Mouse (Mus musculus) embryonic facial prominence, embryonic 11.5 days (tissue): ENCODE results near the gene Fzd10. TPM values are rescaled to one million over a fixed set of nuclear protein-coding genes. Genes with fewer than 3 reads are reported as not detected.
A peak's percentile ranks its signal among the peaks of the same experiment; 100 is the strongest.

Experiments
- ATAC-seq: fragments of 200-750 bp; cut with Nextera tagmentation; replicated peaks from 2 replicates; pipeline ENCODE4 v1.8.0; 2017; ENCODE audit warnings: low read depth; ENCODE audit not compliant: insufficient number of reproducible peaks, low FRiP score, low TSS enrichment
- DNase-seq: peaks from one replicate; pipeline ENCODE4 v3.0.0-alpha.2; 2015; ENCODE audit warnings: low spot score
- H3K27ac ChIP-seq: fragments of 300-500 bp; sonication (generic); replicated peaks from 2 replicates; pipeline ENCODE4 v1.5.1; 2014; ENCODE audit warnings: mild to moderate bottlenecking, low read depth, low read length, control low read depth
- H3K27me3 ChIP-seq: fragments of 300-500 bp; sonication (generic); 2 replicates; pipeline ENCODE4 v1.6.1; 2014; ENCODE audit warnings: mild to moderate bottlenecking, low read length, moderate library complexity, mixed read lengths; ENCODE audit not compliant: control insufficient read depth, insufficient read depth
- H3K36me3 ChIP-seq: fragments of 300-500 bp; sonication (generic); replicated peaks from 2 replicates; pipeline ENCODE4 v1.6.1; 2014; ENCODE audit warnings: low read depth, mild to moderate bottlenecking, low read length, moderate library complexity, mixed read lengths; ENCODE audit not compliant: control insufficient read depth, insufficient read depth
- H3K4me1 ChIP-seq: fragments of 300-500 bp; sonication (generic); 2 replicates; pipeline ENCODE4 v1.6.1; 2014; ENCODE audit warnings: low read length, mixed read lengths; ENCODE audit not compliant: control insufficient read depth, insufficient read depth
- H3K4me2 ChIP-seq: fragments of 300-500 bp; sonication (generic); 2 replicates; pipeline ENCODE4 v1.6.1; 2014; ENCODE audit warnings: low read depth, mild to moderate bottlenecking, control low read depth, low read length, moderate library complexity
- H3K4me3 ChIP-seq: fragments of 300-500 bp; sonication (generic); 2 replicates; pipeline ENCODE4 v1.5.1; 2014; ENCODE audit warnings: low read depth, low read length, control low read depth
- H3K9ac ChIP-seq: fragments of 300-500 bp; sonication (generic); replicated peaks from 2 replicates; pipeline ENCODE4 v1.6.1; 2014; ENCODE audit warnings: mild to moderate bottlenecking, control low read depth, low read length
- H3K9me3 ChIP-seq: fragments of 300-500 bp; sonication (generic); replicated peaks from 2 replicates; pipeline ENCODE4 v1.6.1; 2016; ENCODE audit warnings: mild to moderate bottlenecking, low read length, inconsistent platforms, mixed read lengths; ENCODE audit not compliant: control insufficient read depth
- WGBS: fragments of 180-500 bp; shearing (Covaris S2); extraction: QIAGEN DNeasy Blood & Tissue Kit; methylation state at CpG from one replicate; pipeline ENCODE4 v1.1.7; 2014; 5-methylcytosine and 5-hydroxymethylcytosine counted together
- polyA plus RNA-seq: library from polyadenylated mRNA; unstranded; fragments of >200 nt; fragmentation: Nextera tagmentation; extraction: Ambion mirVana; gene quantifications from 2 replicates; pipeline ENCODE4 v1.2.1, GENCODE M21; 2014

Gene Fzd10
- polyA plus RNA-seq, 1 experiment from 2014 or later: 5.6 TPM

DNA sequence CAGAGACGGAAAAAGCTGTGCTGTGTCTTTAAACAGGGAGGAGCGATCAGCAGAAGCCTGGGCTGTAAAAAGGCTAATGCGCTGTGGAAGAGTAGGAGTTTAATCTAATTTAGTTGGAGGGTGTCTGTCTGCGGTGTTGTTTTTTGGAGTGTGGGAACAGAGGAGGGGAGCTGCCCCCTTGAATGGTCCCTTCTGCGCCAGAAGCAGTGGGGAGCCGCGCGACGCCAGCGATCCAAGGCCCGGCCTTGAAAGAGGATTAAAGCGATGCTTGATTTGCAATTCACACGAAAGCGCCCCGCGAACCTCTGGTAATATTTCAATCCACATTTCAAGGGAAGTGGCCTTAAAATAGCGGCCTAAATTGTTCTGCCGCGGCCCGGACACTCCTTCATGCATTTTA is 3.8 kb upstream of the Fzd10 start:
- H3K9ac ChIP-seq: no peak overlapping the region; the same call in 1 of the 2 replicates
- DNase-seq (peak; percentile 53), ATAC-seq (no peak)
- H3K27ac ChIP-seq: no peak overlapping the region
- no peaks in the 10 kb centered on the region for H3K36me3 ChIP-seq
- peaks cover 7% of the 10 kb centered on the region; the same call in 1 of the 2 replicates for H3K27me3 ChIP-seq
- H3K4me1 ChIP-seq: peaks cover 7% of the 10 kb centered on the region
- under 1% methylated on average over 20 of the region's 20 CpGs for WGBS
- H3K9me3 ChIP-seq: no peaks in the 10 kb centered on the region
- H3K4me2 ChIP-seq: peak overlapping the region; percentile 45
- peak overlapping the region; percentile 20 for H3K4me3 ChIP-seq

DNA sequence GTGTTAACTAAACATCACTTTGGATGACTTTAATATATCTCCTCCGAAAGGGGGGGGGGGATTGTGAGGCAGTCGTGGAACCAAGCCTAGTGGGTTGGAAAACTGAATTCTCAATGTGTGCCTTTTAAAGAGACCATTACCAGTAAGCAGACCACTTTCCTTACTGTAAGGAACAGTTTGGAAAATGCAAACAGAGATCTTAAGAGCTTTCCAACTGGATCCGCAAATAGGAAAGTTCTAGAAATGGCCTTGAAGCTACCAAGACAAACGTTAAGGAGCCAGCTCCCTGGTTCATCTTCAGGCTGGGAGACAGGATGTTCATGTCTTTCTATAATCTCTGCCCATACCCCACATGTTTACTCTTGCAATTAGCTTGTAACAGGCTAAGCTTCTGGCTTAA is 3.3 kb upstream of the Fzd10 start:
- ATAC-seq: no peak
- H3K4me3 ChIP-seq: no peak overlapping the region
- no peaks in the 10 kb centered on the region for H3K9me3 ChIP-seq
- peaks cover 7% of the 10 kb centered on the region for H3K4me1 ChIP-seq
- 17% methylated on average over 4 of the region's 4 CpGs for whole genome bisulfite sequencing
- peaks cover 7% of the 10 kb centered on the region; the same call in 1 of the 2 replicates for H3K27me3 ChIP-seq
- no peak overlapping the region for H3K9ac ChIP-seq
- H3K36me3 ChIP-seq: no peaks in the 10 kb centered on the region
- no peak overlapping the region; the same call in 1 of the 2 replicates for H3K4me2 ChIP-seq
- no peak overlapping the region for H3K27ac ChIP-seq
- DNase-seq: no peak

DNA sequence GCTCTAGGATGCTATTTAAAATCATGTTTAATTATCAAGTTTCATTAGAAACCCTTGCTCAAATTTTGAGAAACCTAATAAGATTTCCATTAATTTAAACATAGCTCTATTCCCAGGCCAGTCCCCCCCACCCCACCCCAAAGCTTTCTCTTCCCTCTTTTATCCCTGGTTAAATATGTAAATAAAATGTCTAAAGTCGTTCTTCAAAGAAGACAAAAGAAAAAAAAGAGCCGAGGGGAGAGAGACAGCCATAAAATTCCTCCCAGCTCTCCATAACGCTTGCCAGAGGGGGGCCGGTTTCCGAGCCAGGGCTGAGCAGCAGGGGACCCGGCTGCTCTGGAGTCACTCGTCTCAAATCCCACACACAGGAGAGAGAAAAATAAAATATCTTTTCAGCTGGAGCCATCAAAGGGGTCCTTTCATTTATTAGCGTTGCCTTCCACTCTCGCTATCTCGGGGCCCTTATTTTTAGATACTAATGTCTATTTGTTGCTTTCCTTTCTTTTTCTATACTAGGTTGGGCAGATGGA is 2.4 kb upstream of the Fzd10 start:
- H3K27me3 ChIP-seq: peaks cover 7% of the 10 kb centered on the region; the same call in 1 of the 2 replicates
- peaks cover 7% of the 10 kb centered on the region for H3K4me1 ChIP-seq
- no peak for ATAC-seq
- peak overlapping the region; percentile 9; the same call in 1 of the 2 replicates for H3K9ac ChIP-seq
- H3K36me3 ChIP-seq: no peaks in the 10 kb centered on the region
- DNase-seq: no peak
- H3K4me3 ChIP-seq: peak overlapping the region; percentile 50
- no peak overlapping the region for H3K27ac ChIP-seq
- no peaks in the 10 kb centered on the region for H3K9me3 ChIP-seq
- H3K4me2 ChIP-seq: peak overlapping the region; percentile 86
- 1% methylated on average over 10 of the region's 10 CpGs for WGBS

DNA sequence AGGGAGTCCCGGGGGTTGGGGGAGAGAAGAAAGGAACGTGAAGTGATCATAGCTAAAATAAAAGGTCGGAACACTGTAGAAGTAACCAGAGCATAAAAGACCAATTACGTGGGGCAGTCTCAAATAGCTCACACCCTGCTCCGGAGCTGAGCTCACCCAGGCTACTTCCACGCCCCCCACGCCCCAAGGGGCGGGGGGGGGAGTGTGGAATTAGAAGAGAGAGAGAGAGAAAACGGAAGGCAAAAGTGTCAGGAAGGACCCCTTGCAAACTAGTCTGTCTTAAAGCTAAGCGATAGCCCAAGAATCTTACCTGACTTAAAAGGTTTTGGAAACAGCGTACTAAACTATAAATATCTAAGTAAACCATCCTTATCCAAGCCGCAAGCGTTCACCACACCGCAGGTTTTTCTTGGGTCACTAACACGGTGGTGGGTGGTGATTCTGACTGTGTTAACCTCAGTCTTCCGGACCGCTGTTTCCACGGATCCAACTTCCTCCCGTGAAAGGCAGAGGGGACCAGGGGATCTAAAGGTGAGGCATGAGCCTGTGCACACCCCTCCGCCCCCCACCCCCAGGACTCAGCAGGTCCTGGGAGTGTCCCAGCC is 1.8 kb upstream of the Fzd10 start:
- Histone ChIP-seq H3K9ac (peak overlapping the region; percentile 79), H3K27ac (peak overlapping the region; percentile 41), H3K4me3 (peak overlapping the region; percentile 50), H3K4me2 (peak overlapping the region; percentile 86), H3K4me1 (peaks cover 7% of the 10 kb centered on the region), H3K27me3 (peaks cover 7% of the 10 kb centered on the region; the same call in 1 of the 2 replicates), H3K36me3 (no peaks in the 10 kb centered on the region), H3K9me3 (no peaks in the 10 kb centered on the region)
- WGBS: 0% methylated on average over 20 of the region's 20 CpGs
- DNase-seq: peak; percentile 40
- ATAC-seq: no peak

DNA sequence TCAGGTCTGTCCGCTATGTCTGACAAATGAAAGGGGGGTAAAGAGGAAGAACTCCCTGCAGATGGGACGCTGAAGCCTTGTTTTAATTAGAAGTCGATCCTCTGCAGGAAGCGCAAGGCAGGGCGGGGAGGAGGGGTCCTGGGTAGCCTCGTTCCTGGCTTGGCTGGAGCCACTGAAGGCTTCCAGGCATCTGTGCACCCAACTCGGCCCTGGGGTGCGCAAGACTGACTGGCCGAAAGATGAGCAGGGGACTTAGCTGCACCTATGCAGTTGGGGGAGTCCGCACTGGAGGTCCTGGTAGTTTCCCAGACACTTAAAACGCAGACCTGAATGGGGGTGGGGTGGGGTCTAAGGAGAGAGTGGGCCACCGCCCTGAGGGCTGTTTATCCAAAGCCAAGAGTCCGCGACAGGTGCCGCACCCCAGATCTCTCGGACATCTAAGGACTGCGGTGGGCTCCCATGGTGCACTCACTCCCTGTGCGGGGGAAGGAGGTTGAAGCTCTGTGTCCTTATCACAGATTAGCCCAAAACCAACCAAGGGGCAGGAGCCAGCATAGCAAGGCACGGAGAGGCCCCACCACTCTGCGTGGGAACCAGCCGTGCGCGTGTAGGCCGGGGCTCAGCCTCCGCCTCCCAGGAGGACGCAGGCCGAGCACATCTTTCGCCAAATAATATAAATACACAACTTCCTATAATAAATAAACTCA is 1.1 kb upstream of the Fzd10 start:
- H3K4me1 ChIP-seq: peaks cover 7% of the 10 kb centered on the region
- H3K4me2 ChIP-seq: peak overlapping the region; percentile 86
- DNase-seq (peak; percentile 69), ATAC-seq (no peak)
- H3K27me3 ChIP-seq: peaks cover 7% of the 10 kb centered on the region; the same call in 1 of the 2 replicates
- peak overlapping the region; percentile 41 for H3K27ac ChIP-seq
- H3K9me3 ChIP-seq: no peaks in the 10 kb centered on the region
- under 1% methylated on average over 28 of the region's 28 CpGs for WGBS
- H3K4me3 ChIP-seq: peak overlapping the region; percentile 50
- H3K9ac ChIP-seq: peak overlapping the region; percentile 79
- no peaks in the 10 kb centered on the region for H3K36me3 ChIP-seq

DNA sequence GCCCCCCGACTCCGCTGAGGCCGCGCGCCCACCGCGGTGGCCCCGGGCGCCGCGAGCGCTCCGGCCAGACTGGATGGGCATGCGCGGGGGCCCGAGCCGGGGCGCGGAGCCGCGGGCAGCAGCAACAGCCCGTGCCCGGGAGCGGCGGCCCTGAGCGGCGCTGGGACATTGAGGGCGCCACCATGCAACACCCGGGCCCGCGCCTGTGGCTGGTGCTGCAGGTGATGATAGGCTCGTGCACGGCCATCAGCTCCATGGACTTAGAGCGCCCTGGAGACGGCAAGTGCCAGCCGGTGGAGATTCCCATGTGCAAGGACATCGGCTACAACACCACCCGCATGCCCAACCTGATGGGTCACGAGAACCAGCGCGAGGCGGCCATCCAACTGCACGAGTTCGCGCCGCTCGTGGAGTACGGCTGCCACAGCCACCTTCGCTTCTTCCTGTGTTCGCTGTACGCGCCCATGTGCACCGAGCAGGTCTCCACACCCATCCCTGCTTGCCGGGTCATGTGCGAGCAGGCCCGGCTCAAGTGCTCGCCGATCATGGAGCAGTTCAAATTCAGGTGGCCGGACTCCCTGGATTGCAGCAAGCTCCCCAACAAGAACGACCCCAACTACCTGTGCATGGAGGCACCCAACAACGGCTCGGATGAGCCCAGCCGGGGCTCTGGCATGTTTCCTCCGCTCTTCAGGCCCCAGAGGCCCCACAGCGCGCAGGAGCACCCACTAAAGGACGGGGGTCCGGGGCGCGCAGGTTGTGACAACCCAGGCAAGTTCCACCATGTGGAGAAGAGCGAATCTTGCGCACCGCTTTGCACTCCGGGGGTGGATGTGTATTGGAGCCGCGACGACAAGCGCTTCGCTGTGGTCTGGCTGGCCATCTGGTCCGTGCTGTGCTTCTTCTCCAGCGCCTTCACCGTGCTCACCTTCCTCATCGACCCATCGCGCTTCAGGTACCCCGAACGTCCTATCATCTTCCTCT is 684 bp downstream of the Fzd10 start:
- ATAC-seq (peak; percentile 34), DNase-seq (peak; percentile 39)

DNA sequence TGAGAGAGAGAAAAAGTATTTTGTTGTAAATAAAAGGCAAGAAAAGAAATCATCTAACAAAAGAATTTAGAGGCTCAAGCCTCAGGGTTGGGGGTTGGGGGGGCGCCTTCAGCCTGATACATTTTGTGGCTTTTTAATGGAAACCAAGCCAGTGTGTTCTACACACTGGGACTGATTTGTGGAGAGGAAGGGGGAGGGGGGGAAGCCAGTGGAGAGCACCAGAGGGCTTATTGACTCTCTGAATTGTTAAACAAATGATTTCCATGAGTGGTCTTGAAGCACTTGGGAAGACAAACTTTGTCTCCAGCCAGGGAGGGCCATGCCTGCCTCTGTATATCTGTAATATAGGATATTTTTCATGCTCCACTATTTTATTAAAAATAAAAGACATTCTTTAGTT is 3.0 kb downstream of the Fzd10 start:
- H3K4me3 ChIP-seq: peak overlapping the region; percentile 14; the same call in 1 of the 2 replicates
- H3K9ac ChIP-seq: no peak overlapping the region
- H3K36me3 ChIP-seq: no peaks in the 10 kb centered on the region
- DNase-seq (peak; percentile 52), ATAC-seq (no peak)
- WGBS: 26% methylated on average over 1 of the region's 1 CpGs
- peaks cover 10% of the 10 kb centered on the region for H3K4me1 ChIP-seq
- H3K4me2 ChIP-seq: peak overlapping the region; percentile 4; the same call in 1 of the 2 replicates
- H3K9me3 ChIP-seq: no peaks in the 10 kb centered on the region
- peaks cover 10% of the 10 kb centered on the region; the same call in 1 of the 2 replicates for H3K27me3 ChIP-seq
- H3K27ac ChIP-seq: no peak overlapping the region; the same call in 1 of the 2 replicates

More for the DNA sequence above, 684 bp downstream of the Fzd10 start:
- H3K9ac ChIP-seq: peak overlapping the region; percentile 79
- no peaks in the 10 kb centered on the region for H3K9me3 ChIP-seq
- under 1% methylated on average over 84 of the region's 87 CpGs for WGBS
- peaks cover 7% of the 10 kb centered on the region for H3K4me1 ChIP-seq
- H3K36me3 ChIP-seq: no peaks in the 10 kb centered on the region
- H3K4me2 ChIP-seq: peak overlapping the region; percentile 86
- peak overlapping the region; percentile 63 for H3K27ac ChIP-seq
- H3K27me3 ChIP-seq: peaks cover 10% of the 10 kb centered on the region; the same call in 1 of the 2 replicates
- H3K4me3 ChIP-seq: peak overlapping the region; percentile 50
